Mouse (Mus musculus): Measurements from ENCODE around the gene Sp140. TPM values are rescaled to one million over a fixed set of nuclear protein-coding genes. Genes with fewer than 3 reads are reported as not detected.
"Not testable (repeated sequence)": the region's sequence is repeated elsewhere in the genome, so short reads cannot be mapped to it uniquely, and the experiment has no call there.

Gene Sp140
- polyA plus RNA-seq (2015; fragmentation: Nextera tagmentation; extraction: Ambion mirVana) = 1.3 and 1.4 TPM in 2 replicates

- not testable (repeated sequence) for H3K9me3 ChIP-seq (ENCODE audit: control insufficient read depth, low read length); H3K27ac ChIP-seq (ENCODE audit: low read length); ATAC-seq; H3K27me3 ChIP-seq (replicated peaks; ENCODE audit: control insufficient read depth, insufficient read depth, low read length); H3K36me3 ChIP-seq (ENCODE audit: control insufficient read depth, insufficient read depth, low read length); H3K9ac ChIP-seq (ENCODE audit: low read depth, low read length); H3K4me1 ChIP-seq (ENCODE audit: control insufficient read depth, insufficient read depth, low read length)
- Histone ChIP-seq H3K4me2 (ENCODE audit: low read depth, low read length) (0 out of 2 replicates have a peak within 1 kb of the TSS, but pooled peaks have one; percentile 27), H3K4me3 (ENCODE audit: low read length) (peak within 1 kb of the TSS; percentile 9; the same call in 1 of the 2 replicates)
- WGBS = no CpG with 5 or more reads among the region's 5 CpGs
Observed at GRCm38 (mm10) chr1:85600078-85600477, at the start of gene Sp140. Gene Sp140 (plus strand): TSS chr1:85600378.

GRCm38 (mm10) chr1:85555261-85555660 is 44.9 kb upstream of the Sp140 start:
- H3K4me1 ChIP-seq (ENCODE audit: control insufficient read depth, insufficient read depth, low read length); H3K9ac ChIP-seq (ENCODE audit: low read depth, low read length); H3K36me3 ChIP-seq (ENCODE audit: control insufficient read depth, insufficient read depth, low read length); H3K27me3 ChIP-seq (replicated peaks; ENCODE audit: control insufficient read depth, insufficient read depth, low read length); ATAC-seq; H3K27ac ChIP-seq (ENCODE audit: low read length); H3K4me2 ChIP-seq (ENCODE audit: low read depth, low read length); H3K9me3 ChIP-seq (ENCODE audit: control insufficient read depth, low read length); H3K4me3 ChIP-seq (ENCODE audit: low read length): not testable (repeated sequence)
- WGBS = 83% methylated on average over 4 of the region's 4 CpGs

GRCm38 (mm10) chr1:85573554-85573953 is 26.6 kb upstream of the Sp140 start:
- H3K27me3 ChIP-seq (replicated peaks; ENCODE audit: control insufficient read depth, insufficient read depth, low read length) = not testable (repeated sequence)

GRCm38 (mm10) chr1:85575376-85575775 is 24.8 kb upstream of the Sp140 start, which contains the start of gene G530012D18Rik:
Gene G530012D18Rik (plus strand): TSS chr1:85575676.
- H3K4me2 ChIP-seq (ENCODE audit: low read depth, low read length); H3K9me3 ChIP-seq (ENCODE audit: control insufficient read depth, low read length); H3K36me3 ChIP-seq (ENCODE audit: control insufficient read depth, insufficient read depth, low read length); H3K27me3 ChIP-seq (replicated peaks; ENCODE audit: control insufficient read depth, insufficient read depth, low read length); H3K4me1 ChIP-seq (ENCODE audit: control insufficient read depth, insufficient read depth, low read length); H3K4me3 ChIP-seq (ENCODE audit: low read length); H3K27ac ChIP-seq (ENCODE audit: low read length); ATAC-seq; H3K9ac ChIP-seq (ENCODE audit: low read depth, low read length): not testable (repeated sequence)
- WGBS = 78% methylated on average over 2 of the region's 3 CpGs

More at GRCm38 (mm10) chr1:85573554-85573953, 26.6 kb upstream of the Sp140 start:
- not testable (repeated sequence) for H3K9me3 ChIP-seq (ENCODE audit: control insufficient read depth, low read length); H3K4me3 ChIP-seq (ENCODE audit: low read length); H3K9ac ChIP-seq (ENCODE audit: low read depth, low read length); H3K4me2 ChIP-seq (ENCODE audit: low read depth, low read length); H3K4me1 ChIP-seq (ENCODE audit: control insufficient read depth, insufficient read depth, low read length); H3K36me3 ChIP-seq (ENCODE audit: control insufficient read depth, insufficient read depth, low read length); ATAC-seq; H3K27ac ChIP-seq (ENCODE audit: low read length)
- 69% methylated on average over 4 of the region's 4 CpGs for WGBS

GRCm38 (mm10) chr1:85578372-85579010 is 21.7 kb upstream of the Sp140 start:
- not testable (repeated sequence) for H3K9me3 ChIP-seq (ENCODE audit: control insufficient read depth, low read length); ATAC-seq; H3K9ac ChIP-seq (ENCODE audit: low read depth, low read length); H3K4me2 ChIP-seq (ENCODE audit: low read depth, low read length); H3K36me3 ChIP-seq (ENCODE audit: control insufficient read depth, insufficient read depth, low read length); H3K4me3 ChIP-seq (ENCODE audit: low read length); H3K27ac ChIP-seq (ENCODE audit: low read length); H3K4me1 ChIP-seq (ENCODE audit: control insufficient read depth, insufficient read depth, low read length); H3K27me3 ChIP-seq (replicated peaks; ENCODE audit: control insufficient read depth, insufficient read depth, low read length)
- 55% methylated on average over 3 of the region's 3 CpGs for WGBS

GRCm38 (mm10) chr1:85579199-85580147 is 20.7 kb upstream of the Sp140 start:
- WGBS = 69% methylated on average over 6 of the region's 7 CpGs
- H3K27ac ChIP-seq (ENCODE audit: low read length); H3K4me3 ChIP-seq (ENCODE audit: low read length); H3K27me3 ChIP-seq (replicated peaks; ENCODE audit: control insufficient read depth, insufficient read depth, low read length); H3K9ac ChIP-seq (ENCODE audit: low read depth, low read length); H3K4me1 ChIP-seq (ENCODE audit: control insufficient read depth, insufficient read depth, low read length); H3K4me2 ChIP-seq (ENCODE audit: low read depth, low read length); ATAC-seq; H3K36me3 ChIP-seq (ENCODE audit: control insufficient read depth, insufficient read depth, low read length); H3K9me3 ChIP-seq (ENCODE audit: control insufficient read depth, low read length): not testable (repeated sequence)

- ATAC-seq; H3K4me1 ChIP-seq (ENCODE audit: control insufficient read depth, insufficient read depth, low read length); H3K27ac ChIP-seq (ENCODE audit: low read length); H3K27me3 ChIP-seq (replicated peaks; ENCODE audit: control insufficient read depth, insufficient read depth, low read length); H3K4me2 ChIP-seq (ENCODE audit: low read depth, low read length); H3K36me3 ChIP-seq (ENCODE audit: control insufficient read depth, insufficient read depth, low read length); H3K9me3 ChIP-seq (ENCODE audit: control insufficient read depth, low read length); H3K4me3 ChIP-seq (ENCODE audit: low read length); H3K9ac ChIP-seq (ENCODE audit: low read depth, low read length): not testable (repeated sequence)
- WGBS = 85% methylated on average over 2 of the region's 4 CpGs
Observed at GRCm38 (mm10) chr1:85580148-85580534, 20.0 kb upstream of the Sp140 start.

- H3K9ac ChIP-seq (ENCODE audit: low read depth, low read length); H3K4me3 ChIP-seq (ENCODE audit: low read length); H3K36me3 ChIP-seq (ENCODE audit: control insufficient read depth, insufficient read depth, low read length); H3K27ac ChIP-seq (ENCODE audit: low read length); H3K4me2 ChIP-seq (ENCODE audit: low read depth, low read length); H3K9me3 ChIP-seq (ENCODE audit: control insufficient read depth, low read length); ATAC-seq; H3K27me3 ChIP-seq (replicated peaks; ENCODE audit: control insufficient read depth, insufficient read depth, low read length); H3K4me1 ChIP-seq (ENCODE audit: control insufficient read depth, insufficient read depth, low read length): not testable (repeated sequence)
- WGBS = 58% methylated on average over 3 of the region's 3 CpGs
Observed at GRCm38 (mm10) chr1:85580578-85580977, 19.6 kb upstream of the Sp140 start.

GRCm38 (mm10) chr1:85581518-85581917 is 18.7 kb upstream of the Sp140 start:
- not testable (repeated sequence) for ATAC-seq; H3K4me3 ChIP-seq (ENCODE audit: low read length); H3K9me3 ChIP-seq (ENCODE audit: control insufficient read depth, low read length); H3K9ac ChIP-seq (ENCODE audit: low read depth, low read length); H3K4me2 ChIP-seq (ENCODE audit: low read depth, low read length); H3K36me3 ChIP-seq (ENCODE audit: control insufficient read depth, insufficient read depth, low read length); H3K27ac ChIP-seq (ENCODE audit: low read length); H3K27me3 ChIP-seq (replicated peaks; ENCODE audit: control insufficient read depth, insufficient read depth, low read length); H3K4me1 ChIP-seq (ENCODE audit: control insufficient read depth, insufficient read depth, low read length)
- WGBS = 33% methylated on average over 5 of the region's 5 CpGs
